Mouse (Mus musculus) cerebellum, adult (tissue): ENCODE results near the gene Ccdc181.

Experiments used
- ATAC-seq: cut with Nextera tagmentation; 2 replicates; pipeline ENCODE4 v1.9.2; 2017; ENCODE audit warnings: mild to moderate bottlenecking, moderate library complexity, mixed read lengths; ENCODE audit not compliant: insufficient number of reproducible peaks, low FRiP score, low TSS enrichment

Ccdc181 gene

DNA sequence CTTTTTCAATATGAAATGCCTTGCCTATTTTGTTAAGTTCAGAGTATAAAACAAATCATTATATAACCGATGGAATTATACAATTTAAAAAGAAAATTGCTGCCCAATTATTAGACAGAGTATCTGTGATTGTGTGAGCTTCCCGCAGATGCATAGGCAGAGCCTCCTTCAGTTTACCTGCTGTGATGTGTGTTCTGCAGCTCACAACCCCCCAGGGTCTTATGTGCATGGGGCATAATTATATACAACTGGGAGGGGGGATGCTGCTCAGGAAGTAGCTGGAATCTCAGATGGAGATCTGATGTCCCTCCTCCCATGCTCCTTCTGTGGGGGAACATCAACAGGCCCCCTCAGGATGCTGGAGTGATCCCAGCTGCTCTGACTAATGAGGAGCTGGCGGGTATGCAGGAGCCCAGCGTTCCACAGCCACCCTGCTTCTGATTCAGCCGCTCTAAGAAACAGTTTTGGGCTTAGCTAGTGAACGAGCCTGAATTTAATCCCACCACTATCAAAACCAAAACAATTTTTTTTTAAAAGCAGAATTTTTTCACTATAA, 51.3 kb downstream of the Ccdc181 start:
- no peak for ATAC-seq

GRCm38 (mm10) chr1:164327764-164328163, 52.4 kb downstream of the Ccdc181 start:
- no peak for ATAC-seq

DNA sequence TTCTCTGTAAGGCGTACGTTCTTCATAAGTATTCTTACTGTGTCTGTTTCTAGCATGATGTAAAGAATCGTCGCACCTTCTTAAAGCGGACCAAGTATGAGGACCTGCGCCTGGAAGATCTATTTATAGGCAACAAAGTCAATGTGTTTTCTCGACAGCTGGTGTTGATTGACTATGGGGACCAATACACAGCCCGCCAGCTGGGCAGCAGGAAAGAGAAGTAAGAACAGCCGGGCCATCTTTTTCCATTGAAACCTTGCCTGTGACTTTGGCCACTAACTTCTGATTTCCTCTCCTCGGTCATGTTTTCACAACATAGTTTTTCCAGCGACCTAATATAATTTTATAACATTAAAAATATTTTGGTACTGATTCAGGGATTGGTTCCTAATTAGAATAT, 57.2 kb downstream of the Ccdc181 start:
- ATAC-seq, result no peak

DNA sequence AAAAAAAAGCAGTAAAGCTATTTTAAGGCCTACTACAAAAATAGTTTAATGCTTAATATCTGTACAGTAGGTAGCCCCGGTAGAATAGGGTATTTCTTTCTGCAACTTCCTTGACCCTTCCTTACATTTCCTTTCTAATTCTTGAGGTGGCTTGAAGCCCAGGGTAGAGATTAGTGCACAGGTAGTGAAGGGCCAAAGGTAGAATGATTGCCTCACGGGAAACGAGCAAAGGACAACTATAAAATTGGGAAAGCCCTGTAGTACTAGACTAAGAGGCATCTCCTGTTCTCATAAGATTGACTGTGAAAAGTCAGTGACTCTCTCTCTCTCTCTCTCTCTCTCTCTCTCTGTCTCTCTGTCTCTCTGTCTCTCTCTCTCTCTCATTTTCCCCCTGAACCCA, 60.0 kb downstream of the Ccdc181 start:
- ATAC-seq, result no peak

DNA sequence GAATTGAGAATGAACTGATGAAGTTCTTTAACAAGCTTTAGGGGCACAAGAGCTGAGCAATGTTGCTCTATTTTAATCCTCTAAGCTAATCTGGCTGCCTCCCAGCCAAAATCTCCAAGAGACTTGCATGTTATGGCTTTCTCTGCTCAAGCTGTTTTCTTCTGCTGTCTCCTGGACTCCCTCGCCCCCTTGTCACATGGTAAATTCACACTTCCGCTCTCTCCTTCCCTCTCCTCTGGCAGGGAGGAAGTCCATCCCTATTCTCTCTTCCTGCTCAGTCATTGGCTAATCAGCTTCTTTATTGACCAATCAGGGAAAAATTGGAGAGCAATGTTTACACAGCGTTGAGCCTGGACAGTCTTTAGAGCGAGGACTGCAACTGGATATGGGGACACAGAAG, 60.5 kb downstream of the Ccdc181 start:
- no peak for ATAC-seq
